Mouse (Mus musculus) heart, embryonic 15.5 days (tissue): ENCODE measurements around the gene Gm960. TPM values are rescaled to one million over a fixed set of nuclear protein-coding genes. Genes with fewer than 3 reads are reported as not detected.

ENCODE experiments used
- ATAC-seq: fragments of 200-750 bp; cut with Nextera tagmentation; replicated peaks from 2 replicates; pipeline ENCODE4 v1.8.0; 2017; ENCODE audit warnings: low read depth, moderate TSS enrichment; ENCODE audit not compliant: insufficient number of reproducible peaks, insufficient read depth, low FRiP score
- H3K27ac ChIP-seq: fragments of 300-500 bp; sonication (generic); 2 replicates; pipeline ENCODE4 v1.5.1; 2015; ENCODE audit warnings: mild to moderate bottlenecking, inconsistent platforms
- H3K27me3 ChIP-seq: fragments of 300-500 bp; sonication (generic); 2 replicates; pipeline ENCODE4 v1.6.1; 2015; ENCODE audit warnings: inconsistent platforms
- H3K36me3 ChIP-seq: fragments of 300-500 bp; sonication (generic); 2 replicates; pipeline ENCODE4 v1.6.1; 2015; ENCODE audit warnings: mild to moderate bottlenecking, inconsistent platforms
- H3K4me1 ChIP-seq: fragments of 300-500 bp; sonication (generic); replicated peaks from 2 replicates; pipeline ENCODE4 v1.6.1; 2015; ENCODE audit warnings: inconsistent platforms
- H3K4me2 ChIP-seq: fragments of 300-500 bp; sonication (generic); 2 replicates; pipeline ENCODE4 v1.6.1; 2015; ENCODE audit warnings: inconsistent platforms, mild to moderate bottlenecking, moderate library complexity
- H3K4me3 ChIP-seq: fragments of 300-500 bp; sonication (generic); 2 replicates; pipeline ENCODE4 v1.5.1; 2015; ENCODE audit warnings: mild to moderate bottlenecking, inconsistent platforms
- H3K9ac ChIP-seq: fragments of 300-500 bp; sonication (generic); 2 replicates; pipeline ENCODE4 v1.6.1; 2015; ENCODE audit warnings: mild to moderate bottlenecking, inconsistent platforms
- H3K9me3 ChIP-seq: fragments of 300-500 bp; sonication (generic); replicated peaks from 2 replicates; pipeline ENCODE4 v1.6.1; 2016; ENCODE audit warnings: inconsistent platforms
- WGBS: fragments of 180-500 bp; shearing (Covaris S2); methylation state at CpG from one replicate; pipeline ENCODE4 v1.1.7; 2015; ENCODE audit warnings: mixed read lengths; 5-methylcytosine and 5-hydroxymethylcytosine counted together
- polyA plus RNA-seq: library from polyadenylated mRNA; unstranded; fragments of >200 nt; fragmentation: Nextera tagmentation; extraction: Ambion mirVana; gene quantifications from 2 replicates; pipeline ENCODE4 v1.2.1, GENCODE M21; 2015

Gm960 gene
- polyA plus RNA-seq, result 0.48 and 0.52 TPM in 2 replicates

- WGBS, result under 1% methylated on average over 40 of the region's 40 CpGs
- Histone ChIP-seq H3K9ac (peak within 1 kb of the TSS; percentile 43), H3K27ac (no peak within 1 kb of the TSS), H3K9me3 (no peaks in the 10 kb centered on the region), H3K4me3 (peak within 1 kb of the TSS; percentile 55), H3K27me3 (peaks cover 71% of the 10 kb centered on the region), H3K36me3 (no peaks in the 10 kb centered on the region), H3K4me2 (peak within 1 kb of the TSS; percentile 90), H3K4me1 (peaks cover 7% of the 10 kb centered on the region; the same call in 1 of the 2 replicates)
- 0 out of 2 replicates have a peak, but pooled peaks have one; percentile 43 for ATAC-seq
These were observed at the start of gene Gm960 for GRCm38 (mm10) chr19:4698205-4698677. Gm960 (minus strand) TSS chr19:4698668.

- Histone ChIP-seq H3K4me3 (no peak overlapping the region), H3K36me3 (no peaks in the 10 kb centered on the region), H3K9me3 (no peaks in the 10 kb centered on the region), H3K4me1 (peaks cover 7% of the 10 kb centered on the region), H3K27me3 (no peaks in the 10 kb centered on the region), H3K27ac (no peak overlapping the region), H3K4me2 (no peak overlapping the region), H3K9ac (no peak overlapping the region)
- no peak for ATAC-seq
- WGBS, result 86% methylated on average over 9 of the region's 9 CpGs
These were observed 49.3 kb upstream of the Gm960 start for GRCm38 (mm10) chr19:4747631-4748312.

GRCm38 (mm10) chr19:4746611-4747010, 48.1 kb upstream of the Gm960 start:
- H3K4me2 ChIP-seq, result no peak overlapping the region
- no peak overlapping the region for H3K9ac ChIP-seq
- no peaks in the 10 kb centered on the region for H3K36me3 ChIP-seq
- no peak overlapping the region for H3K4me3 ChIP-seq
- ATAC-seq, result no peak
- 77% methylated on average over 14 of the region's 14 CpGs for WGBS
- H3K9me3 ChIP-seq, result no peaks in the 10 kb centered on the region
- no peak overlapping the region for H3K27ac ChIP-seq
- H3K4me1 ChIP-seq, result peaks cover 7% of the 10 kb centered on the region
- H3K27me3 ChIP-seq, result no peaks in the 10 kb centered on the region

- Histone ChIP-seq H3K4me2 (no peak overlapping the region), H3K27me3 (no peaks in the 10 kb centered on the region), H3K9ac (no peak overlapping the region), H3K27ac (no peak overlapping the region), H3K36me3 (no peaks in the 10 kb centered on the region), H3K9me3 (no peaks in the 10 kb centered on the region), H3K4me1 (peaks cover 7% of the 10 kb centered on the region), H3K4me3 (no peak overlapping the region)
- ATAC-seq, result no peak
- WGBS, result 91% methylated on average over 10 of the region's 10 CpGs
These were observed 47.2 kb upstream of the Gm960 start for GRCm38 (mm10) chr19:4745681-4746080.

- Histone ChIP-seq H3K4me1 (peaks cover 7% of the 10 kb centered on the region), H3K4me3 (no peak overlapping the region), H3K4me2 (no peak overlapping the region), H3K27ac (no peak overlapping the region), H3K27me3 (no peaks in the 10 kb centered on the region), H3K36me3 (no peaks in the 10 kb centered on the region), H3K9me3 (no peaks in the 10 kb centered on the region), H3K9ac (no peak overlapping the region)
- WGBS, result 27% methylated on average over 9 of the region's 9 CpGs
- no peak for ATAC-seq
These were observed 46.6 kb upstream of the Gm960 start for GRCm38 (mm10) chr19:4745057-4745456.

GRCm38 (mm10) chr19:4744026-4744425, 45.6 kb upstream of the Gm960 start:
- no peaks in the 10 kb centered on the region for H3K36me3 ChIP-seq
- no peaks in the 10 kb centered on the region for H3K27me3 ChIP-seq
- H3K4me1 ChIP-seq, result peaks cover 7% of the 10 kb centered on the region
- H3K9ac ChIP-seq, result no peak overlapping the region
- ATAC-seq, result no peak
- no peak overlapping the region for H3K4me3 ChIP-seq
- H3K9me3 ChIP-seq, result no peaks in the 10 kb centered on the region
- no peak overlapping the region for H3K27ac ChIP-seq
- H3K4me2 ChIP-seq, result no peak overlapping the region
- 78% methylated on average over 14 of the region's 14 CpGs for WGBS

- 43% methylated on average over 5 of the region's 5 CpGs for WGBS
- no peak overlapping the region for H3K27ac ChIP-seq
- no peaks in the 10 kb centered on the region for H3K9me3 ChIP-seq
- no peak overlapping the region for H3K4me3 ChIP-seq
- ATAC-seq, result no peak
- no peak overlapping the region for H3K9ac ChIP-seq
- H3K4me2 ChIP-seq, result no peak overlapping the region
- no peaks in the 10 kb centered on the region for H3K27me3 ChIP-seq
- no peaks in the 10 kb centered on the region for H3K36me3 ChIP-seq
- peaks cover 7% of the 10 kb centered on the region for H3K4me1 ChIP-seq
These were observed 45.1 kb upstream of the Gm960 start for GRCm38 (mm10) chr19:4743524-4743923.

- Histone ChIP-seq H3K4me3 (no peak overlapping the region), H3K9ac (no peak overlapping the region), H3K4me2 (no peak overlapping the region), H3K36me3 (no peaks in the 10 kb centered on the region), H3K27ac (no peak overlapping the region), H3K4me1 (peaks cover 7% of the 10 kb centered on the region), H3K9me3 (no peaks in the 10 kb centered on the region), H3K27me3 (no peaks in the 10 kb centered on the region)
- no peak for ATAC-seq
- WGBS, result 86% methylated on average over 6 of the region's 6 CpGs
These were observed 43.8 kb upstream of the Gm960 start for GRCm38 (mm10) chr19:4742229-4742628.

GRCm38 (mm10) chr19:4741482-4741881, 43.0 kb upstream of the Gm960 start:
- H3K36me3 ChIP-seq, result no peaks in the 10 kb centered on the region
- H3K4me3 ChIP-seq, result no peak overlapping the region
- no peak overlapping the region for H3K4me2 ChIP-seq
- H3K9ac ChIP-seq, result no peak overlapping the region
- H3K4me1 ChIP-seq, result peaks cover 7% of the 10 kb centered on the region
- no peak overlapping the region for H3K27ac ChIP-seq
- no peaks in the 10 kb centered on the region for H3K27me3 ChIP-seq
- ATAC-seq, result no peak
- WGBS, result 74% methylated on average over 10 of the region's 10 CpGs
- no peaks in the 10 kb centered on the region for H3K9me3 ChIP-seq

GRCm38 (mm10) chr19:4739762-4740161, 41.3 kb upstream of the Gm960 start:
- H3K4me1 ChIP-seq, result peaks cover under 1% of the 10 kb centered on the region; the same call in 1 of the 2 replicates
- no peaks in the 10 kb centered on the region for H3K27me3 ChIP-seq
- no peak overlapping the region for H3K4me3 ChIP-seq
- no peak for ATAC-seq
- no peak overlapping the region for H3K4me2 ChIP-seq
- no peaks in the 10 kb centered on the region for H3K9me3 ChIP-seq
- WGBS, result 77% methylated on average over 5 of the region's 5 CpGs
- H3K27ac ChIP-seq, result no peak overlapping the region
- no peak overlapping the region for H3K9ac ChIP-seq
- H3K36me3 ChIP-seq, result no peaks in the 10 kb centered on the region

GRCm38 (mm10) chr19:4739053-4739452, 40.6 kb upstream of the Gm960 start:
- Histone ChIP-seq H3K9ac (no peak overlapping the region), H3K36me3 (no peaks in the 10 kb centered on the region), H3K27ac (no peak overlapping the region), H3K4me1 (no peaks in the 10 kb centered on the region), H3K9me3 (no peaks in the 10 kb centered on the region), H3K4me3 (no peak overlapping the region), H3K27me3 (no peaks in the 10 kb centered on the region), H3K4me2 (no peak overlapping the region)
- 90% methylated on average over 11 of the region's 11 CpGs for WGBS
- ATAC-seq, result no peak

GRCm38 (mm10) chr19:4737866-4738265, 39.4 kb upstream of the Gm960 start:
- ATAC-seq, result no peak
- 75% methylated on average over 13 of the region's 13 CpGs for WGBS
- H3K9me3 ChIP-seq, result no peaks in the 10 kb centered on the region
- H3K4me3 ChIP-seq, result no peak overlapping the region
- H3K4me1 ChIP-seq, result no peaks in the 10 kb centered on the region
- no peak overlapping the region for H3K9ac ChIP-seq
- no peaks in the 10 kb centered on the region for H3K27me3 ChIP-seq
- no peaks in the 10 kb centered on the region for H3K36me3 ChIP-seq
- no peak overlapping the region for H3K27ac ChIP-seq
- H3K4me2 ChIP-seq, result no peak overlapping the region
